Comparison of ENCODE assay signal across 8 mouse cellular contexts in genomic region chr10:18482558-18483141, GRCm38 (mm10).
A peak's percentile ranks its signal among the peaks of the same experiment; 100 is the strongest.
DNase-seq lines count a peak whose midpoint lies in the region; ATAC-seq and TF ChIP-seq lines count a peak whose summit lies in the region.

No protein-coding gene starts in this region.

- H3K27ac ChIP-seq in heart, postnatal 0 days (ENCODE audit: low read depth): peak overlapping the region; percentile 81
- peak overlapping the region; percentile 84 for H3K27ac ChIP-seq in neural tube, embryonic 15.5 days (replicated peaks)

- DNase-seq in ovary, adult 18-20 months (ENCODE audit: low spot score): peak; percentile 8
- no peak for DNase-seq in ovary, postnatal 10 days (ENCODE audit: low spot score)
- peak; percentile 29 for DNase-seq in embryo, embryonic 11 days
- peak; percentile 21 for DNase-seq in heart, postnatal 0 days (ENCODE audit: low spot score)
- peak; percentile 66 to 80 for DNase-seq in left cerebral cortex, adult 18-20 months (ENCODE audit: low spot score in 2 of 2)
- no peak for DNase-seq in yolk sac, embryonic 10.5 days (ENCODE audit: low spot score)

- peak overlapping the region; percentile 42 for H3K4me2 ChIP-seq in heart, postnatal 0 days (ENCODE audit: low read depth, low read length)
- H3K4me2 ChIP-seq in neural tube, embryonic 15.5 days: peak overlapping the region; percentile 20; the same call in 1 of the 2 replicates

- no peak overlapping the region for H3K9ac ChIP-seq in heart, postnatal 0 days (replicated peaks; ENCODE audit: low read depth, low read length)
- 0 out of 2 replicates have a peak overlapping the region, but pooled peaks have one; percentile 5 for H3K9ac ChIP-seq in neural tube, embryonic 15.5 days (replicated peaks)

- no peaks in the 10 kb centered on the region for H3K27me3 ChIP-seq in heart, postnatal 0 days (ENCODE audit: control insufficient read depth, insufficient read depth, low read length)
- no peaks in the 10 kb centered on the region for H3K27me3 ChIP-seq in neural tube, embryonic 15.5 days (replicated peaks)

- H3K9me3 ChIP-seq in heart, postnatal 0 days (replicated peaks; ENCODE audit: control insufficient read depth, low read length): no peaks in the 10 kb centered on the region
- H3K9me3 ChIP-seq in neural tube, embryonic 15.5 days (replicated peaks): no peaks in the 10 kb centered on the region

- no peak for TF ChIP-seq EP300 in heart, postnatal 0 days (IDR thresholded peaks at IDR 0.05; ENCODE audit: low read depth)

- peak; percentile 36 for ATAC-seq in heart, postnatal 0 days (ENCODE audit: insufficient read depth, low read depth)
- ATAC-seq in neural tube, embryonic 15.5 days (ENCODE audit: low FRiP score): peak; percentile 45
- no peak for ATAC-seq in CD4-positive, CD25-positive, alpha-beta regulatory T cell, adult 4 months

- peaks cover 17% of the 10 kb centered on the region for H3K4me1 ChIP-seq in heart, postnatal 0 days (ENCODE audit: control insufficient read depth, insufficient read depth)
- peaks cover 25% of the 10 kb centered on the region for H3K4me1 ChIP-seq in neural tube, embryonic 15.5 days

- no peak for TF ChIP-seq CTCF in heart, postnatal 0 days (IDR thresholded peaks at IDR 0.05; ENCODE audit: low read depth)

- no peaks in the 10 kb centered on the region for H3K36me3 ChIP-seq in heart, postnatal 0 days (replicated peaks; ENCODE audit: control insufficient read depth, insufficient read depth, low read length)
- no peaks in the 10 kb centered on the region for H3K36me3 ChIP-seq in neural tube, embryonic 15.5 days

- WGBS in heart, postnatal 0 days: 10% methylated on average over 4 of the region's 4 CpGs
- 8% methylated on average over 4 of the region's 4 CpGs for WGBS in neural tube, embryonic 15.5 days

- H3K4me3 ChIP-seq in heart, postnatal 0 days (ENCODE audit: low read depth, low read length): peak overlapping the region; percentile 13
- no peak overlapping the region for H3K4me3 ChIP-seq in neural tube, embryonic 15.5 days (replicated peaks)

Comparison
In these comparisons a context has a peak if more than half of its experiments do, and no peak if none do; other contexts are left out.
1. DNase-seq: peak in ovary, adult 18-20 months (single experiment), embryo, embryonic 11 days (single experiment), heart, postnatal 0 days (single experiment) and left cerebral cortex, adult 18-20 months (2 of 2); none in ovary, postnatal 10 days (single experiment) and yolk sac, embryonic 10.5 days (single experiment).